Mouse (Mus musculus) liver, postnatal 0 days (tissue): ENCODE measurements around the gene Tesc. TPM values are rescaled to one million over a fixed set of nuclear protein-coding genes. Genes with fewer than 3 reads are reported as not detected.

Source experiments
- ATAC-seq: fragments of 200-750 bp; cut with Nextera tagmentation; 2 replicates; pipeline ENCODE4 v1.8.0; 2017; ENCODE audit warnings: mild to moderate bottlenecking, moderate library complexity
- DNase-seq: peaks from one replicate; pipeline ENCODE4 v3.0.0-alpha.2; 2016
- H3K27ac ChIP-seq: fragments of 300-500 bp; sonication (generic); 2 replicates; pipeline ENCODE4 v1.5.1; 2014; ENCODE audit warnings: antibody characterized with exemption, moderate library complexity, mild to moderate bottlenecking, low read depth
- H3K27me3 ChIP-seq: fragments of 300-500 bp; sonication (generic); 2 replicates; pipeline ENCODE4 v1.6.1; 2014; ENCODE audit warnings: low read length, control low read depth, mixed read lengths; ENCODE audit not compliant: insufficient read depth
- H3K36me3 ChIP-seq: fragments of 300-500 bp; sonication (generic); replicated peaks from 2 replicates; pipeline ENCODE4 v1.6.1; 2014; ENCODE audit warnings: mild to moderate bottlenecking, control low read depth, low read length, moderate library complexity, mixed read lengths; ENCODE audit not compliant: insufficient read depth
- H3K4me1 ChIP-seq: fragments of 300-500 bp; sonication (generic); 2 replicates; pipeline ENCODE4 v1.6.1; 2014; ENCODE audit warnings: antibody characterized with exemption, mild to moderate bottlenecking, control low read depth; ENCODE audit not compliant: insufficient read depth
- H3K4me2 ChIP-seq: fragments of 300-500 bp; sonication (generic); 2 replicates; pipeline ENCODE4 v1.6.1; 2014; ENCODE audit warnings: low read depth, mild to moderate bottlenecking, low read length, moderate library complexity, mixed read lengths
- H3K4me3 ChIP-seq: fragments of 300-500 bp; sonication (generic); 2 replicates; pipeline ENCODE4 v1.5.1; 2014; ENCODE audit warnings: low read depth, low read length
- H3K9ac ChIP-seq: fragments of 300-500 bp; sonication (generic); replicated peaks from 2 replicates; pipeline ENCODE4 v1.6.1; 2014; ENCODE audit warnings: mild to moderate bottlenecking, moderate library complexity
- H3K9me3 ChIP-seq: fragments of 300-500 bp; sonication (generic); 2 replicates; pipeline ENCODE4 v1.6.1; 2016; ENCODE audit warnings: mild to moderate bottlenecking, control low read depth, low read length, mixed read lengths
- CTCF ChIP-seq: sonication (generic); IDR thresholded peaks from 2 replicates; pipeline ENCODE4 v1.5.1; 2016; ENCODE audit warnings: antibody characterized with exemption, low read depth
- EP300 ChIP-seq: IDR thresholded peaks from 2 replicates; pipeline ENCODE4 v1.6.1; 2016; ENCODE audit warnings: antibody characterized with exemption, low read depth, mild to moderate bottlenecking
- WGBS: fragments of 180-500 bp; shearing (Covaris S2); extraction: QIAGEN DNeasy Blood & Tissue Kit; methylation state at CpG from one replicate; pipeline ENCODE4 v1.1.7; 2014; ENCODE audit not compliant: insufficient replicate concordance; 5-methylcytosine and 5-hydroxymethylcytosine counted together
- polyA plus RNA-seq: library from polyadenylated mRNA; unstranded; fragments of >200 nt; fragmentation: Nextera tagmentation; extraction: Ambion mirVana; gene quantifications from 2 replicates; pipeline ENCODE4 v1.2.1, GENCODE M21; 2015

Tesc gene
- polyA plus RNA-seq, 1 experiment from 2014 or later, result 4.5 TPM

GRCm38 (mm10) chr5:118048412-118048811 lies 20.9 kb downstream of the Tesc start:
- peak overlapping the region; percentile 75; the same call in 1 of the 2 replicates for H3K27ac ChIP-seq
- no peaks in the 10 kb centered on the region for H3K36me3 ChIP-seq
- no peak for TF ChIP-seq EP300
- TF ChIP-seq CTCF, result 0 out of 2 replicates have a peak, but pooled peaks have one; percentile 15
- no peaks in the 10 kb centered on the region for H3K9me3 ChIP-seq
- H3K4me1 ChIP-seq, result no peaks in the 10 kb centered on the region
- peak; percentile 64 for ATAC-seq
- no peak overlapping the region for H3K4me3 ChIP-seq
- whole genome bisulfite sequencing, result 41% methylated on average over 4 of the region's 4 CpGs
- no peaks in the 10 kb centered on the region for H3K27me3 ChIP-seq
- H3K4me2 ChIP-seq, result no peak overlapping the region
- peak; percentile 51 for DNase-seq
- H3K9ac ChIP-seq, result no peak overlapping the region

DNA sequence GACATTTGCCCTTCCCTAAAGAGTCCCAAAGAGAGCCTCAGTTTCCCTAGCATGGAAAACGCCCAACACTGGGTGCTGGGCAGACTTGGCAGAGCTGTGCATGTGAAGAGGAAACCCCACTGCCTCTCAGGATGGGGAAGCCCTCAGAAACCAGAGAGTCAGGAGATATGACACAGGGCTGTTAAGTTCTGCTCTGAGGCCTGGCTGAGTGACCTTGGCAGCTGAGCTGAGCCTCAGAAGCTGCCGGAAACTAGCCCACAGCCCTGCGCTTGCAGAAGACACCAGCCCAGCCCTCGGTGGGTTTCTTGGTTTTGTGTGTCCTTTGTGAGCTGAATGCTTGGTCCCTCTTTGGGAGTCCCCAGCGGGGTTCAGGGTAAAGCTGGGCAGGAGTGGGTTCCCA lies 21.4 kb downstream of the Tesc start:
- no peak for DNase-seq
- Histone ChIP-seq H3K9ac (no peak overlapping the region), H3K4me1 (no peaks in the 10 kb centered on the region), H3K9me3 (no peaks in the 10 kb centered on the region), H3K36me3 (no peaks in the 10 kb centered on the region), H3K4me2 (no peak overlapping the region; the same call in 1 of the 2 replicates), H3K27ac (peak overlapping the region; percentile 75), H3K27me3 (no peaks in the 10 kb centered on the region), H3K4me3 (no peak overlapping the region)
- ATAC-seq, result peak; percentile 54
- TF ChIP-seq CTCF (no peak), EP300 (no peak)
- WGBS, result 22% methylated on average over 5 of the region's 5 CpGs

DNA sequence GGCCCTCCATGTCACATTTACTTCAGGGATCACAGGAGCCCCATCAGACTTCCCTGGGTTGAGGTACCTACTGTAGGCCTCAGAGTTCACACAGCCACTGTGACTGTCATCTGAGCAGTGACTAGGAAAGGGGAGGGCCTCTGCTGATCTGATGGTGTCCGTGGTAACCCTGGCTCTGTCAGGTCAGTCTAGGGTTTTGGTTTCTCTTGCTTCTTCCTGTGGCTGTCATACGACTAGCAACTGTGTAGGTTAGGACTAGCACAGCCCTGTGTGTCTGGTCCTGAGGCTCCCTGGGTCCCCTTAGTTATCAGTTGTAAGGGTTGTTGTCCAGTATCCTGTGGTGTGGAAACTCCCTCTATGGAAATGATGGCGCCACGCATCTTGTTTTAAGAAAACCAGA lies 23.2 kb downstream of the Tesc start:
- no peaks in the 10 kb centered on the region for H3K4me1 ChIP-seq
- no peaks in the 10 kb centered on the region for H3K9me3 ChIP-seq
- H3K4me2 ChIP-seq, result no peak overlapping the region
- H3K9ac ChIP-seq, result no peak overlapping the region
- no peaks in the 10 kb centered on the region for H3K36me3 ChIP-seq
- TF ChIP-seq EP300 (no peak), CTCF (no peak)
- WGBS, result 61% methylated on average over 4 of the region's 4 CpGs
- no peak for DNase-seq
- no peak overlapping the region for H3K27ac ChIP-seq
- no peak overlapping the region for H3K4me3 ChIP-seq
- ATAC-seq, result no peak
- no peaks in the 10 kb centered on the region for H3K27me3 ChIP-seq

DNA sequence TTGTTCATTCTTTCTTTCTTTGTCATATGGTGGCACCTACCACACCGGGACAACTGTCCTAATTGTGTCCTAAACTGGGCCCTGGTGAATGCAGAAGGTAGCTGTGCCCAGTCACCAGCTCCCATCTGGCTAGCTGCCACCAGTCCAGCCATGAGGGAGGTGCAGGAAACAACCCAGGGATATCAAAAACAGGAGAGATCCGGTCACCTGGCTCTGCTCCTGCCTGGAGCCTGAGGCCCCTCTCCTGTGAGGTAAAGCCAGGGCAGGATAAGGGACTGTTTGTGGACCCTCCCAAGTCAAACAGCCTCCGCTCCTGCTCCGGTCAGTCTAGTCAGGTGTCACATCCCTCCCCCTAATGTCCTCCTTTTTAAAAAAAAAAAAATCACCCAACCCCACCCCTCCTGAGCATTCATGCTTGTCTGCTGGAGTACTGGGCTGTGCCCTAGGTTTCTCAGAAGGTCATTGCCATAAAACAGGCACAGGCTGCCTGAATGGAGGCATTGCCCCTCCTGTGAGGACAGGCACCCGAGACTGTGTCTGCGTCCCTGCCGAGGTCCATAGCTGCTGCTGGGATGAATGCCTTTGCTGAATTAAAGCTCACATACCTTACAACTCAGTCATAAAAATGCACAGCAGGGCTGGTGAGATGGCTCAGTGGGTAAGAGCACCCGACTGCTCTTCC lies 24.6 kb downstream of the Tesc start:
- H3K4me2 ChIP-seq, result no peak overlapping the region
- 66% methylated on average over 8 of the region's 8 CpGs for WGBS
- H3K36me3 ChIP-seq, result no peaks in the 10 kb centered on the region
- no peak overlapping the region for H3K9ac ChIP-seq
- ATAC-seq (no peak), DNase-seq (no peak)
- H3K4me1 ChIP-seq, result no peaks in the 10 kb centered on the region
- H3K4me3 ChIP-seq, result no peak overlapping the region
- no peak overlapping the region for H3K27ac ChIP-seq
- TF ChIP-seq CTCF (no peak), EP300 (no peak)
- H3K9me3 ChIP-seq, result no peaks in the 10 kb centered on the region
- no peaks in the 10 kb centered on the region for H3K27me3 ChIP-seq

GRCm38 (mm10) chr5:118053205-118053604 lies 25.7 kb downstream of the Tesc start:
- no peak for TF ChIP-seq CTCF
- TF ChIP-seq EP300, result no peak

GRCm38 (mm10) chr5:118057508-118058111 lies 30.1 kb downstream of the Tesc start:
- Histone ChIP-seq H3K27me3 (no peaks in the 10 kb centered on the region), H3K4me3 (no peak overlapping the region), H3K9ac (no peak overlapping the region), H3K4me2 (no peak overlapping the region), H3K36me3 (no peaks in the 10 kb centered on the region), H3K27ac (no peak overlapping the region), H3K9me3 (no peaks in the 10 kb centered on the region), H3K4me1 (no peaks in the 10 kb centered on the region)
- ATAC-seq (no peak), DNase-seq (no peak)
- TF ChIP-seq CTCF (no peak), EP300 (no peak)
- 53% methylated on average over 8 of the region's 8 CpGs for WGBS

More at GRCm38 (mm10) chr5:118053205-118053604, 25.7 kb downstream of the Tesc start:
- no peak overlapping the region for H3K9ac ChIP-seq
- DNase-seq, result no peak
- H3K9me3 ChIP-seq, result no peaks in the 10 kb centered on the region
- ATAC-seq, result no peak
- H3K27me3 ChIP-seq, result no peaks in the 10 kb centered on the region
- H3K36me3 ChIP-seq, result no peaks in the 10 kb centered on the region
- H3K27ac ChIP-seq, result no peak overlapping the region
- no peak overlapping the region for H3K4me2 ChIP-seq
- H3K4me3 ChIP-seq, result no peak overlapping the region
- 91% methylated on average over 2 of the region's 2 CpGs for whole genome bisulfite sequencing
- H3K4me1 ChIP-seq, result no peaks in the 10 kb centered on the region
